Mouse (Mus musculus) G1E-ER4 (cell line): ENCODE measurements around the gene Oxtr. TPM values are rescaled to one million over a fixed set of nuclear protein-coding genes. Genes with fewer than 3 reads are reported as not detected.

Experiments used
- GATA1 ChIP-seq: IDR thresholded peaks from one replicate; pipeline ENCODE4 v1.8.0; 2012; ENCODE audit warnings: low read length, inconsistent platforms
- polyA plus RNA-seq: library from polyadenylated mRNA; stranded (reverse); fragments of >175 nt; gene quantifications from 2 replicates; pipeline ENCODE4 v1.2.3, GENCODE M21; 2012

Gene Oxtr
- polyA plus RNA-seq, 1 experiment, result not detected

DNA sequence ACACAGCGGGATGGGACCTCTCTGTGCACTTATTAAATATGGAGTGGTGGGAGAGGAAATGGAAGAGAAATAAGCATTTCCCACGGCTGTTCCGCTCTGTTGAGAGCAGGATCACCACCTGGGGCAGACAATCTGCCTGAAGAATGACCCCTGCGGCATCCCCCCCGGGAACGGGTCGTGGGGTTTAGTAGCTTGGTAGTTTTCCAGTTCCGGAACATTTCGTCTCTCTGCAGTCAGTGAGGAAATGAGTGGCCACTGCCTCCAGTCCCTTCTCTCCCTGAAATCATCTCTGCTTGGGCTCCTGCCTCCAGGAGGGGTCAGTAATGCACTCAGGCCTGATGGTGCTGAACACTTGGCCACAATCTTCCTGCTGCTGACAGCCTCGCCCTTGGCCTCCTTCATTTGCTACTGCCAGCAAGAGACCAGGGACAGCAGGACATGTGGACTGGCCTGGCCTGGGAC is 4.9 kb upstream of the Oxtr start:
- no peak for TF ChIP-seq GATA1

- TF ChIP-seq GATA1, result no peak
Measured at GRCm38 (mm10) chr6:112493371-112493770, 3.6 kb upstream of the Oxtr start.

DNA sequence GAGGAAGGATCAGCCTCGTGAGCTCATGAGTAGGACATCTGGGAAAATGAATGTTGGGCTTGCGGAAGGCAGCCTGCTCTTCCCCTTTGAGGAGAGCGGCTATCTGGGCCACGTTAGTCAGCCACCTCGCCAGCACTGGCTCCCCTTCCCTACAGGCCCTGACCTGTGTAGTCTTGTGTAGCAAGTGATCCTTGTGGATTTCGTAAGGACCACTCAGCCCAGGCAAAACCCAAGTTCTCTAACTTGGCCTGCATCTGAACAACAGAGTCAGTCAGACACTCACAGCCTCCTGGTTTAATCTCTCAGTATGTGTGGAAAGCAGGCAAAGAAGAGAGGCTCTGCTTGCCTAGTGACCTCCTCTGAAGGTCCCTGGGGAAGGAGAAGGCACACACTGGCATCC is 2.9 kb upstream of the Oxtr start:
- TF ChIP-seq GATA1, result no peak

- no peak for TF ChIP-seq GATA1
Measured at GRCm38 (mm10) chr6:112491521-112491920, 1.8 kb upstream of the Oxtr start.

DNA sequence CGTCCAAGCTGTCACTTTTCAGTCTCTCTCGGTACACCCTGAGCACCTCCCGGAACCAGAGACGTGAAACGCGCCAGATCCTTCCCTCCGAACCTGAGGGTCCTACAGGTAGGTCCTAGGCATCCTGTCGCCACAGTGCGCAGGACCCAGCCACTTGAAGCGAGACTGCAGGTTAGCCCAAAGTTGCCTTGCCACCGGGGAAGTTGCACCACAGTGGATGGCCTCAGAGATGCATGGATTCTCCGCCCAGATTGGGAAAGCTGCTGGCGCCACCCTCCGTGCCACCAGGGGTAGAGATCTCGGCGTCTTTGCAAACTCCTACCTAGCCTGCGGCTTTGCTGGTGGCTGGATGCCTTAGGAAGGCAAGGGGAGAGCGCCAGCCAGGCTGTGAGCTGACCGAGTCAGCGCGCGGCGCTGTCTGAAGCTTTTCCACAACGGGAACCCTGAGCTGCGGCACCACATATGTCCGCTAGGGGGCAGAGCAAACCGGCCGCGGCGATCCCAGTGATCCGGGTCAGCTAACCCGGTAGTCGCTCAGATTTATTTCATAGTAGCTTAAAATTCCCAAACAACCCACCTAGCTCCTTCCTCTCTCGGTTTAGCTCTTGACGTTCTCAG is 991 bp upstream of the Oxtr start:
- no peak for TF ChIP-seq GATA1

DNA sequence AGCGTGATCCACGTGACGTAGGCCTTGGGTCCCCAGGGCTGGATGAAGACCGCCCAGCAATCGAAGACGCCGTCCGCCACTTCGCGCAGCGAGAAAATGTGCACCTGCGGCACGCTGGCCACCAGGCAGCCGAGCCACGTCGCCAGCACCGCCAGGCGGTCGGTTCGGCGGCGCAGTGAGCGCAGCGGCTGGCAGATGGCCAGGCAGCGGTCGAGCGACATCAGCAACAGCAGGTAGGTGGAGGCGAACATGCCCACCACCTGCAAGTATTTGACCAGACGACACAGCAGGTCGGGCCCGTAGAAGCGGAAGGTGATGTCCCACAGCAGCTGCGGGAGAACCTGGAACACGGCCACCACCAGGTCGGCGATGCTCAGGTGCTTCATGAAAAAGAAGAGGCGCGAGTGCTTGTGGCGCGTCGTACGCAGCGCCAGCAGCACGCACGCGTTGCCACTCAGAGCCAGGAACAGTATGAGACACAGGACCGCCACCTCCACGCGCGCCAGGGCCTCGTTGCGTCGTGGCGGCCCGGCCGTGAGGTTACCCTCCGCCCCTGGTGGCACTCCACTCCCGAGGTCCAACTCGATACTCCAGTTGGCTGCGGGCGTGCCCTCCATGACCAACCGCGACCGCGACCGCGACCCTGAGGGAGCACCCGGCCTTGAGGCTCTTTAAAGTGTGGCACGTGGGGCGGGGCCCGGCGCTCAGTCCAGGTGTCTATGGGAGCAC is 398 bp downstream of the Oxtr start:
- no peak for TF ChIP-seq GATA1

DNA sequence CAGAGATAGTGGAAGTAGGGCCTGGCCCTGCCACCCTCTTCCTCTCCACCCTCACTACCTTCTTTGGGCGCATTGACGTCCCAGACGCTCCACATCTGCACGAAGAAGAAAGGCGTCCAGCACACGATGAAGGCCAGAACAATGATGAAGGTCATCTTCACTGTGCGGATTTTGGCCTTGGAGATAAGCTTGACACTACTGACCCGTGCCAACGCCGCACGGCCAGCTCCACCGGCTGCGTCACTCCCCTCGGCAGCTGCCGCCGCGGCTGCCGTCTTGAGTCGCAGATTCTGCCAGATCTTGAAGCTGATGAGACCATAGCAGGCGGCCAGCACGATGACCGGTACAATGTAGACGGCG is 942 bp downstream of the Oxtr start:
- no peak for TF ChIP-seq GATA1

DNA sequence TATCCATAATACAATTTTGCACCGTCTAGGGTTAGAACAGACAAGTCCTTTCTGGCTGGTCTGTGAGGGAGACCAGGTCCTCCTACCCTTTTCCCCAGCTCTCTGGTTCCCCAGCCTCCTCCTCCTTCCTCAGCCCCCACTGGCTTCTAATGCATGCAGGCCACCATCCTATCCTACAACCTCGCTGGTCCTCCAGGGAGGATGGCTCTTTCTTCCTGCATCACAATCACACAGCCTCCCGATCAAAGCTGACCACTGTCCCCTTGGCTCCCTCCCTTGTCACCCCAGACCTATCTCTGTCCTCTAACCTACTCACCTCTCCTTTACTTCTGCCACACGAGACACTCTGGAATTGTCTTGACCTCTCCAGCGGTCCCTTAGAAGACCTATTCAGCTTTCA is 1.8 kb downstream of the Oxtr start:
- no peak for TF ChIP-seq GATA1

- TF ChIP-seq GATA1, result no peak
Measured at GRCm38 (mm10) chr6:112484316-112484715, 5.4 kb downstream of the Oxtr start.

GRCm38 (mm10) chr6:112479861-112480260 is 9.9 kb downstream of the Oxtr start:
- TF ChIP-seq GATA1, result no peak

DNA sequence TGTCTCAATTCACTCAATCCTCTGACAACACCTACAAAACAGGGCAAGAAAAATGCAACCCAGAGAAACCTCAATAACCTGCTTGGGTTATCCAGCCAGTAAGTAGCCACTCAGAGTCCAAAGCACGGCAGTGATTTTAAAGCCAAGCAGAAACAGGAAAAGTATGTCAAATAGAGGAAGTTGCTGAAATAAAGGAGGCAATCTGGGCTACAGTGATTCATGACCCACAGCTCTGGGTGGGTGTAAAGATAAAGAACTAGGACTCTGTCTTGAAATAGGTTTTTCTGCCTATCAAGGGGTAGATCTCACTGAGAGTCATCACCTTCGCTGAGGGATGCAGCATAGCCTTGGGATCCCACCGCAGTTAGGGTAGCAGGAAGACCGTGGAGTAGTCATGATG is 18.1 kb downstream of the Oxtr start:
- no peak for TF ChIP-seq GATA1

- TF ChIP-seq GATA1, result no peak
Measured at GRCm38 (mm10) chr6:112466001-112466400, 23.7 kb downstream of the Oxtr start.

DNA sequence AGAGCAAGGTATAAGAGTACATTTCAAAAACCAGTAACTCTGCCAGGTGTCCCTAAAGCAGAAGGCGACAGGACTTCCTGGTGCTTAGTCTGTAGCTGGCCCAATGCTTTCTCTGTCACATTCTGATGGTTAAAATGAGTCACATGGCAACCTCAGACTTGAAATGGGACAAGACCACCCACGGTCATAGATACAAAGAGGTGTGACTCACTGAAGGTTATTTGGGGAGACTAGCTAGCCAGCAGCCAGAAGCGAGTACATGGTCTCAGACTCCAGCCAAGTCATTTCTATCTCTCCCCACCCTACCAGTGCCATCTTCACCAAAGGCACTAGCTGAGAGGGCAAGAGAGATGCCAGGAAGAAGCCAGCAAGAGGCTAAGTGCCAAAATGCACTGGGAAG is 24.3 kb downstream of the Oxtr start:
- TF ChIP-seq GATA1, result no peak

DNA sequence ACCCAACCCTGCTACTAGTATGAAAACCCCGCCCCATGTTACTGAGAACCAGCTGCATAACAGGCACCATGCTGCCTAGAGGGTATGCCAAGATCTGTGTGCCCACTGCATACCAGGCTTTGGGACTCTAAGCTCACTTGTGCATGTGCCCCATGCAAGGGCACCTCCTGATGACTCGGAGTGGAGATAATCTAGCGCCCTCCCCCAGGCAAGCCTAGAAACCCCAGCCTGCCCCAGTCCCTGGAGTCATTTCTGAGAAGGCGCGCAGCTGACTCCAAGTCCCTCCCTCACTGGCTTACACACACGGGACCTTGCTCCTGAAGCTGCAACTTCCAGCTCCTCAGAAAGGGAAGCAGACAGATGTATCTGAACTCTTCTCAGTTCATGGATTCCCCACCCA is 26.4 kb downstream of the Oxtr start:
- TF ChIP-seq GATA1, result no peak

DNA sequence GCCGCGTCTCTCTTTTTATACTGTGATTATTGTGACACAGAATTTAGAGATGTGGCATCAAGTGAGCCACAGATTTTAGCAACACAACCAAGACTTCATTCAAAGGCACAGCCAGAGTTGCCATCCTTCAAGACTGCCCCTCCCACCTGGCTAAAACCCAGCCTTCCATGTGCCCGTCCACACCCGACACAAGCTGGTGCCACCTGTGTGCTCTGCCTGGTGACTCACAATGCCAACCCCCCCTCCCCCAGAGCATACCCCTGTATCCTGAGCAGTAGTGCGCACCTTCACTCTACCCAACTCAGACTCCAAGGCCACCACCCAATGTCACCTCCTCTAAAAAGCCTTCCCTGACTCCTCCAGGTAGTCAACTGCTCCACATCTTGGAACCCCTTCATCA is 28.3 kb downstream of the Oxtr start:
- TF ChIP-seq GATA1, result no peak

DNA sequence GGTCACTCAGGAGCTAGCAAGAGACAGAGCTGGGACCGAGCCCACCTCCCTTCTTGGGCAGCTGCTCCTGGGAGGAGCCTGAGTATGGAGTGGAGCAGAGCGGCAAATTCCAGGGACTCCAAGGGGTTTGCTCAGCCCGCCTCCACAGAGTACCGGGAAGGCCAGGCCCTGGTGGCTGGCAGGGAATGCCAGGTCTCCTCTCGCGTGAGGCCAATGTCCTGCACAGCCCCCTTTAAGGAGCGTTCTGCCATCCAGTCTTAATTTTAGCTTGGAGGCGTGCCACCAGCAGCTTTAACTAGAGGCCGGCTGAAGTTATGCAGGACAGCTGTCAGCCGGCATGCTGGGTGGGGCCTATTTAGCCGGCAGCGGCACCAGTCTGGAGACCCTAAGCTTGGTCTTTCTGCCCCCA is 30.4 kb downstream of the Oxtr start, which contains the start of gene Cav3:
Gene Cav3 (plus strand): TSS at position 165 of the 409 bp plus-strand sequence.
- TF ChIP-seq GATA1, result no peak

DNA sequence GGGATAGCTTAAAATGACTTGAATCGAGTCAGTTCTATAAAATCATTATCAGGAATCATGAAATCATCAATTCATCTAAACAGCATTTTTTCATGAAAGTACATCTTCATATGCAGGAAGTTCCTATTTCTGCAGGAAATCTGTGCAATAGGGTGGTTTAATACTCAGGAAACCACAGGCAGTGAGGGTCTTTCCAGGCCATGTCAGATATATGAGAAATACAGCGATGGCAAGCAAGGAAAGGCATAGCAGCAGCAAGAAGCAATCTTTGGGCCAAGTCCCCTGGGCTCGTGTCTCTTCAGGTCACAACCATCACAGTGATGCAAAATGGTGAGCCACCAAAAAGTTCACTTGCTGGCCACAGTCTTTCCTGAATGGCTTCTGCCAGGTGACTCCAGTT is 44.1 kb downstream of the Oxtr start:
- TF ChIP-seq GATA1, result no peak
